Mouse (Mus musculus) limb, embryonic 14.5 days (tissue): ENCODE results near the gene Zfp617. TPM values are rescaled to one million over a fixed set of nuclear protein-coding genes. Genes with fewer than 3 reads are reported as not detected.
A peak's percentile ranks its signal among the peaks of the same experiment; 100 is the strongest.
"Not testable (repeated sequence)": the region's sequence is repeated elsewhere in the genome, so short reads cannot be mapped to it uniquely, and the experiment has no call there.

ENCODE experiments used
- ATAC-seq: fragments of 200-750 bp; cut with Nextera tagmentation; 2 replicates; pipeline ENCODE4 v1.8.0; 2017; ENCODE audit warnings: low read depth, moderate number of reproducible peaks, moderate TSS enrichment; ENCODE audit not compliant: low FRiP score
- DNase-seq: peaks from one replicate; pipeline ENCODE4 v3.0.0-alpha.2; 2015; ENCODE audit warnings: low spot score
- H3K27ac ChIP-seq: fragments of 300-500 bp; sonication (generic); replicated peaks from 2 replicates; pipeline ENCODE4 v1.5.1; 2014; ENCODE audit warnings: low read depth, mild to moderate bottlenecking, low read length, moderate library complexity, mixed read lengths
- H3K27me3 ChIP-seq: fragments of 300-500 bp; sonication (generic); 2 replicates; pipeline ENCODE4 v1.6.1; 2014; ENCODE audit warnings: low read length, mixed read lengths; ENCODE audit not compliant: control insufficient read depth, insufficient read depth
- H3K36me3 ChIP-seq: fragments of 300-500 bp; sonication (generic); 2 replicates; pipeline ENCODE4 v1.6.1; 2014; ENCODE audit warnings: mild to moderate bottlenecking, low read length, moderate library complexity, mixed read lengths; ENCODE audit not compliant: control insufficient read depth, insufficient read depth
- H3K4me1 ChIP-seq: fragments of 300-500 bp; sonication (generic); 2 replicates; pipeline ENCODE4 v1.6.1; 2014; ENCODE audit warnings: antibody characterized with exemption, low read length, mixed read lengths; ENCODE audit not compliant: control insufficient read depth, insufficient read depth
- H3K4me2 ChIP-seq: fragments of 300-500 bp; sonication (generic); replicated peaks from 2 replicates; pipeline ENCODE4 v1.6.1; 2014; ENCODE audit warnings: low read depth, mild to moderate bottlenecking, low read length, moderate library complexity; ENCODE audit not compliant: severe bottlenecking
- H3K4me3 ChIP-seq: fragments of 300-500 bp; sonication (generic); replicated peaks from 2 replicates; pipeline ENCODE4 v1.5.1; 2014; ENCODE audit warnings: low read length
- H3K9ac ChIP-seq: fragments of 300-500 bp; sonication (generic); 2 replicates; pipeline ENCODE4 v1.6.1; 2014; ENCODE audit warnings: mild to moderate bottlenecking, low read depth, low read length, moderate library complexity; ENCODE audit not compliant: severe bottlenecking
- H3K9me3 ChIP-seq: fragments of 300-500 bp; sonication (generic); 2 replicates; pipeline ENCODE4 v1.6.1; 2016; ENCODE audit warnings: low read length; ENCODE audit not compliant: control insufficient read depth
- POLR2A ChIP-seq: fragments of 200-500 bp; IDR thresholded peaks from 2 replicates; pipeline ENCODE4 v1.8.0; 2012; ENCODE audit warnings: inconsistent platforms, mild to moderate bottlenecking, moderate library complexity, borderline replicate concordance; ENCODE audit not compliant: insufficient read depth, insufficient read length; ENCODE audit errors: extremely low read depth
- WGBS: fragments of 180-500 bp; shearing (Covaris S2); extraction: QIAGEN DNeasy Blood & Tissue Kit; methylation state at CpG from one replicate; pipeline ENCODE4 v1.1.7; 2014; 5-methylcytosine and 5-hydroxymethylcytosine counted together
- polyA plus RNA-seq, 2 experiments: library from polyadenylated mRNA; depleted of rRNA in 1 of 2; stranded (reverse) in 1 of 2; unstranded in 1 of 2; fragments of >200 nt; fragmentation: Nextera tagmentation in 1 of 2; extraction: Ambion mirVana in 1 of 2; gene quantifications; 2 replicates each; pipeline versions ENCODE4 v1.2.1 to v1.2.3; 2012 to 2014

Zfp617 gene
- polyA plus RNA-seq, 2 experiments, result 14.9 to 21.2 TPM

DNA sequence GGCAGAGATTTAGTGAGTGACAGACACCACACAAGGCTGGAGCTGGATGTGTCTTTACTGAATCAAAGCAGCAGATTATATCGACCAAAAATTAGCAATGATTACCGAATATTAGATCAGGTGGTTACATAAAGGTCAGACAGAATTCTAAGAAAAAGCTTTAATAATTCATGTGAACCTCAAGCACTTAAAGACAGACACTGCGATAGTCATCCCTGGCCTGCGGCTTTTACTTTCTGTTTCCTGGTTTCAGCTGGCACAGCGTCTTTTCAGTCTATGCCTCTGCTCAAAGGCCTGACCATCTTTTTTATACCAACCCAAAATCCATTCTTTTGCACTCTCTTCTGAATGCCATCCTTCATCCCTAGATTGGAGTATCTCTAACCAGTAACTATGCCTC, 40.2 kb downstream of the Zfp617 start:
- peaks cover 4% of the 10 kb centered on the region; the same call in 1 of the 2 replicates for H3K4me1 ChIP-seq
- no peak overlapping the region for H3K9ac ChIP-seq
- H3K4me2 ChIP-seq, result no peak overlapping the region
- ATAC-seq, result no peak
- no peaks in the 10 kb centered on the region for H3K27me3 ChIP-seq
- H3K9me3 ChIP-seq, result no peaks in the 10 kb centered on the region
- no peak for TF ChIP-seq POLR2A
- DNase-seq, result no peak
- no peaks in the 10 kb centered on the region for H3K36me3 ChIP-seq
- WGBS, result 89% methylated on average over 5 of the region's 5 CpGs
- no peak overlapping the region for H3K27ac ChIP-seq
- H3K4me3 ChIP-seq, result no peak overlapping the region

GRCm38 (mm10) chr8:71950482-71951221, 42.2 kb downstream of the Zfp617 start, which contains the start of gene Zfp961:
Gene Zfp961, plus strand, starts transcription at chr8:71951038.
- DNase-seq, result peak; percentile 100
- peaks cover 4% of the 10 kb centered on the region; the same call in 1 of the 2 replicates for H3K4me1 ChIP-seq
- peak within 1 kb of the TSS; percentile 77 for H3K4me3 ChIP-seq
- H3K9ac ChIP-seq, result peak within 1 kb of the TSS; percentile 75
- 0 out of 2 replicates have a peak, but pooled peaks cover 2% of the 10 kb centered on the region for H3K36me3 ChIP-seq
- H3K9me3 ChIP-seq, result peaks cover 12% of the 10 kb centered on the region
- TF ChIP-seq POLR2A, result peak; percentile 64; the same call in 1 of the 2 replicates
- no peaks in the 10 kb centered on the region for H3K27me3 ChIP-seq
- H3K4me2 ChIP-seq, result peak within 1 kb of the TSS; percentile 68
- peak within 1 kb of the TSS; percentile 77 for H3K27ac ChIP-seq
- 3% methylated on average over 34 of the region's 34 CpGs for WGBS
- ATAC-seq, result peak; percentile 100

GRCm38 (mm10) chr8:71951436-71952161, 43.2 kb downstream of the Zfp617 start:
- ATAC-seq, result no peak
- H3K36me3 ChIP-seq, result 0 out of 2 replicates have a peak, but pooled peaks cover 2% of the 10 kb centered on the region
- peak overlapping the region; percentile 75 for H3K9ac ChIP-seq
- DNase-seq, result peak; percentile 9
- H3K9me3 ChIP-seq, result peaks cover 15% of the 10 kb centered on the region
- H3K4me1 ChIP-seq, result peaks cover 4% of the 10 kb centered on the region; the same call in 1 of the 2 replicates
- TF ChIP-seq POLR2A, result no peak
- H3K4me2 ChIP-seq, result peak overlapping the region; percentile 45
- peak overlapping the region; percentile 77 for H3K4me3 ChIP-seq
- H3K27ac ChIP-seq, result no peak overlapping the region
- H3K27me3 ChIP-seq, result no peaks in the 10 kb centered on the region
- 32% methylated on average over 12 of the region's 14 CpGs for WGBS

GRCm38 (mm10) chr8:71952489-71952888, 44.1 kb downstream of the Zfp617 start:
- Histone ChIP-seq H3K4me3 (no peak overlapping the region), H3K9me3 (peaks cover 15% of the 10 kb centered on the region)

DNA sequence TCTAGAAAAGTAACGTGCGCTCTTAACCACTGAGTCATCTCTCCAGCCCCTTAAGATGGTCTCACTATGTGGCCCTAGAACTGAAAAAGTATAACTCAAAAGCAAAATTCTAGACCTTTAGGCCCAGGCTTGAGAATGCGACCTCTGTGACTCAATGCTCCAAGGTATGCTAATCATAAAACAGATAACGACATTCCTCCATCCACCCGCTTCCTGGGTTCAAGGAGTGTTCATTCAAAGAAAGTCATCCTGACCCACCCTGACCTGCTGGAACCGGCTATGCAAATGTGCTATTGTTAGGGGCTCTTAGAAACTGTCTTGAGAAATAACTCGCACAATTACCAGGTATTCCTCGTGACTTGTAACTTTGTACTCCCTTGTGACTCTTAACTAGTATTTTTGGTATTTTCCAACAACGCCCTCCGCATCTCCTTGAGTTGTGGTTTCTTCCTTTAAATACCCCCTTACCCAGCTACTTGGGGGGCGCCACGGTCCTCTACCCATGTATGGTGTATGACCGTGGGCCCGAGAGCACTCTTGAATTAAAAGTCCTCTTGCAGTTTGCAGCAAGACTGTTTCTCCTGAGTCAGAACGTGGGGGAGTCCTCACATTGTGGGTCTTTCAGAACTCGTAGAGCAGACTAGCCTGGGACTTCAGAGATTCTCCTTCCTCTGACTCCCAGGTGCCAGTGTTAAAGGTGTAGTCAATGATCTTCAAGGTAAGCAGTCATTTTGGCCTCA, 44.7 kb downstream of the Zfp617 start:
- H3K4me1 ChIP-seq, H3K4me3 ChIP-seq, H3K27ac ChIP-seq, H3K9ac ChIP-seq, H3K36me3 ChIP-seq, ATAC-seq, H3K4me2 ChIP-seq, H3K27me3 ChIP-seq, DNase-seq: not testable (repeated sequence)
- peaks cover 15% of the 10 kb centered on the region for H3K9me3 ChIP-seq
- WGBS, result 94% methylated on average over 16 of the region's 16 CpGs

More at GRCm38 (mm10) chr8:71952489-71952888, 44.1 kb downstream of the Zfp617 start:
- whole genome bisulfite sequencing, result 91% methylated on average over 1 of the region's 1 CpGs
- TF ChIP-seq POLR2A, result no peak
- Histone ChIP-seq H3K27me3 (no peaks in the 10 kb centered on the region), H3K27ac (no peak overlapping the region), H3K4me2 (0 out of 2 replicates have a peak overlapping the region, but pooled peaks have one; percentile 45), H3K9ac (no peak overlapping the region), H3K4me1 (peaks cover 4% of the 10 kb centered on the region; the same call in 1 of the 2 replicates), H3K36me3 (0 out of 2 replicates have a peak, but pooled peaks cover 2% of the 10 kb centered on the region)
- ATAC-seq (no peak), DNase-seq (no peak)
